Mouse (Mus musculus) CD4-positive helper T cell, adult 2 months (primary cell): Measurements from ENCODE around the gene Pcyt1a.
"Not testable (repeated sequence)": the region's sequence is repeated elsewhere in the genome, so short reads cannot be mapped to it uniquely, and the experiment has no call there.

Source experiments
- DNase-seq: peaks from one replicate; pipeline ENCODE4 v3.0.0-alpha.2; 2012; ENCODE audit warnings: low read depth, missing footprints, low spot score

The Pcyt1a gene

GRCm38 (mm10) chr16:32472276-32473015, 41.7 kb downstream of the Pcyt1a start:
- no peak for DNase-seq

- no peak for DNase-seq
Observed at GRCm38 (mm10) chr16:32477315-32477714, 46.6 kb downstream of the Pcyt1a start.

- DNase-seq: no peak
Observed at GRCm38 (mm10) chr16:32479415-32479814, 48.7 kb downstream of the Pcyt1a start.

GRCm38 (mm10) chr16:32484431-32484871, 53.7 kb downstream of the Pcyt1a start:
- DNase-seq: no peak

GRCm38 (mm10) chr16:32485209-32485608, 54.5 kb downstream of the Pcyt1a start:
- DNase-seq: no peak

- DNase-seq: no peak
Observed at GRCm38 (mm10) chr16:32486046-32486445, 55.3 kb downstream of the Pcyt1a start.

- DNase-seq: no peak
Observed at GRCm38 (mm10) chr16:32487234-32488111, 56.8 kb downstream of the Pcyt1a start, which contains the start of gene Slc51a. TSS of gene Slc51a (minus strand) at chr16:32487879.

GRCm38 (mm10) chr16:32488939-32489338, 58.2 kb downstream of the Pcyt1a start:
- no peak for DNase-seq

GRCm38 (mm10) chr16:32494371-32494770, 63.6 kb downstream of the Pcyt1a start:
- not testable (repeated sequence) for DNase-seq

GRCm38 (mm10) chr16:32495965-32496364, 65.2 kb downstream of the Pcyt1a start, which contains the start of gene Zdhhc19:
TSS of gene Zdhhc19 (plus strand) at chr16:32496265.
- no peak for DNase-seq

- DNase-seq: no peak
Observed at GRCm38 (mm10) chr16:32498996-32499395, 68.3 kb downstream of the Pcyt1a start.

GRCm38 (mm10) chr16:32499430-32500037, 68.8 kb downstream of the Pcyt1a start:
- peak; percentile 73 for DNase-seq

- no peak for DNase-seq
Observed at GRCm38 (mm10) chr16:32501459-32501858, 70.7 kb downstream of the Pcyt1a start.

- no peak for DNase-seq
Observed at GRCm38 (mm10) chr16:32502621-32503335, 72.1 kb downstream of the Pcyt1a start.

GRCm38 (mm10) chr16:32503633-32504032, 72.9 kb downstream of the Pcyt1a start:
- no peak for DNase-seq

GRCm38 (mm10) chr16:32506298-32506697, 75.6 kb downstream of the Pcyt1a start:
- no peak for DNase-seq

GRCm38 (mm10) chr16:32506868-32507267, 76.1 kb downstream of the Pcyt1a start:
- no peak for DNase-seq

GRCm38 (mm10) chr16:32507407-32507806, 76.7 kb downstream of the Pcyt1a start:
- DNase-seq: peak; percentile 56

GRCm38 (mm10) chr16:32508035-32508434, 77.3 kb downstream of the Pcyt1a start:
- no peak for DNase-seq

GRCm38 (mm10) chr16:32508506-32509065, 77.9 kb downstream of the Pcyt1a start:
- DNase-seq: no peak
